Mouse (Mus musculus) neural tube, embryonic 14.5 days (tissue): Measurements from ENCODE around the gene Agpat2. TPM values are rescaled to one million over a fixed set of nuclear protein-coding genes. Genes with fewer than 3 reads are reported as not detected.

Source experiments
- ATAC-seq: fragments of 200-750 bp; cut with Nextera tagmentation; 2 replicates; pipeline ENCODE4 v1.8.0; 2017; ENCODE audit warnings: low read depth, mild to moderate bottlenecking, moderate TSS enrichment, moderate library complexity
- H3K27ac ChIP-seq: fragments of 300-500 bp; sonication (generic); 2 replicates; pipeline ENCODE4 v1.5.1; 2014; ENCODE audit warnings: low read depth, mild to moderate bottlenecking, control low read depth, low read length, moderate library complexity, mixed read lengths
- H3K27me3 ChIP-seq: fragments of 300-500 bp; sonication (generic); 2 replicates; pipeline ENCODE4 v1.6.1; 2014; ENCODE audit warnings: low read length; ENCODE audit not compliant: control insufficient read depth, insufficient read depth
- H3K36me3 ChIP-seq: fragments of 300-500 bp; sonication (generic); 2 replicates; pipeline ENCODE4 v1.6.1; 2014; ENCODE audit warnings: low read length, mixed read lengths; ENCODE audit not compliant: control insufficient read depth, insufficient read depth
- H3K4me1 ChIP-seq: fragments of 300-500 bp; sonication (generic); 2 replicates; pipeline ENCODE4 v1.6.1; 2014; ENCODE audit warnings: low read length; ENCODE audit not compliant: control insufficient read depth, insufficient read depth
- H3K4me2 ChIP-seq: fragments of 300-500 bp; sonication (generic); 2 replicates; pipeline ENCODE4 v1.6.1; 2014; ENCODE audit warnings: mild to moderate bottlenecking, low read depth, low read length, control low read depth
- H3K4me3 ChIP-seq: fragments of 300-500 bp; sonication (generic); 2 replicates; pipeline ENCODE4 v1.5.1; 2014; ENCODE audit warnings: low read depth, low read length, control low read depth, mixed read lengths
- H3K9ac ChIP-seq: fragments of 300-500 bp; sonication (generic); replicated peaks from 2 replicates; pipeline ENCODE4 v1.6.1; 2014; ENCODE audit warnings: low read depth, mild to moderate bottlenecking, control low read depth, low read length, mixed read lengths
- H3K9me3 ChIP-seq: fragments of 300-500 bp; sonication (generic); 2 replicates; pipeline ENCODE4 v1.6.1; 2016; ENCODE audit warnings: low read length; ENCODE audit not compliant: control insufficient read depth
- WGBS: fragments of 180-500 bp; shearing (Covaris S2); extraction: QIAGEN DNeasy Blood & Tissue Kit; methylation state at CpG from one replicate; pipeline ENCODE4 v1.1.7; 2014; 5-methylcytosine and 5-hydroxymethylcytosine counted together
- polyA plus RNA-seq: library from polyadenylated mRNA; unstranded; fragments of >200 nt; fragmentation: Nextera tagmentation; extraction: Ambion mirVana; gene quantifications from 2 replicates; pipeline ENCODE4 v1.2.1, GENCODE M21; 2014

Gene Agpat2
- polyA plus RNA-seq, 1 experiment from 2014 or later = 2.7 TPM

DNA sequence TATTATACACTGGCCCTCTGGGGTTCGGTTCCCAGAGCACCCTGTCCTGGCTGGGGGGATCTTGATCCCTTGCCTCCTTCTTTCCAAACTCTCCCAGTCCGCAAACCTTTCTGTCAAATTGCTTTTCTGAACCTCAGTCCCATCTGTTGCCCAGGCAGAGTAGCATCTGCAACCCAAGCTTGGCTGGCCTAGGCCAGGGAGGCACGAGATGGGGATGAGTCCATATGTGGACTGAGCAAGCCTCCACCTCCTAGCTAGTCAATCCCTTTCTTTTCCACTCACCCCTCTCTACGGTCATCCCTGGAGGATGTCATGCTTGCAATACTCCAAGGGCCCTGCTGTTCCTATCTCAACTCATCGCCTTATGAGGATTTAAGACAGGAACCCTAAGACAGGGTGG, 1.6 kb downstream of the Agpat2 start:
- no peak overlapping the region for H3K27ac ChIP-seq
- 84% methylated on average over 5 of the region's 5 CpGs for WGBS
- no peak overlapping the region for H3K9ac ChIP-seq
- no peaks in the 10 kb centered on the region for H3K4me1 ChIP-seq
- H3K27me3 ChIP-seq = peaks cover 19% of the 10 kb centered on the region
- H3K9me3 ChIP-seq = no peaks in the 10 kb centered on the region
- H3K4me2 ChIP-seq = no peak overlapping the region
- no peak for ATAC-seq
- no peak overlapping the region for H3K4me3 ChIP-seq
- no peaks in the 10 kb centered on the region for H3K36me3 ChIP-seq

- no peak overlapping the region for H3K27ac ChIP-seq
- no peaks in the 10 kb centered on the region for H3K4me1 ChIP-seq
- no peaks in the 10 kb centered on the region for H3K9me3 ChIP-seq
- ATAC-seq = no peak
- no peak overlapping the region for H3K9ac ChIP-seq
- 80% methylated on average over 1 of the region's 1 CpGs for WGBS
- H3K4me3 ChIP-seq = no peak overlapping the region
- H3K4me2 ChIP-seq = no peak overlapping the region
- no peaks in the 10 kb centered on the region for H3K36me3 ChIP-seq
- H3K27me3 ChIP-seq = peaks cover 19% of the 10 kb centered on the region
Observed at GRCm38 (mm10) chr2:26601595-26601994, 2.6 kb downstream of the Agpat2 start.

GRCm38 (mm10) chr2:26600664-26601063, 3.6 kb downstream of the Agpat2 start:
- ATAC-seq = no peak
- H3K9me3 ChIP-seq = no peaks in the 10 kb centered on the region
- H3K4me2 ChIP-seq = no peak overlapping the region
- WGBS = 98% methylated on average over 2 of the region's 2 CpGs
- no peak overlapping the region for H3K4me3 ChIP-seq
- H3K27me3 ChIP-seq = peaks cover 19% of the 10 kb centered on the region
- H3K9ac ChIP-seq = no peak overlapping the region
- no peaks in the 10 kb centered on the region for H3K36me3 ChIP-seq
- no peak overlapping the region for H3K27ac ChIP-seq
- H3K4me1 ChIP-seq = no peaks in the 10 kb centered on the region

GRCm38 (mm10) chr2:26599965-26600364, 4.3 kb downstream of the Agpat2 start:
- Histone ChIP-seq H3K9me3 (no peaks in the 10 kb centered on the region), H3K36me3 (no peaks in the 10 kb centered on the region), H3K4me1 (no peaks in the 10 kb centered on the region), H3K27me3 (peaks cover 19% of the 10 kb centered on the region), H3K4me3 (no peak overlapping the region), H3K27ac (no peak overlapping the region), H3K4me2 (no peak overlapping the region), H3K9ac (no peak overlapping the region)
- ATAC-seq = no peak
- 90% methylated on average over 4 of the region's 4 CpGs for WGBS

DNA sequence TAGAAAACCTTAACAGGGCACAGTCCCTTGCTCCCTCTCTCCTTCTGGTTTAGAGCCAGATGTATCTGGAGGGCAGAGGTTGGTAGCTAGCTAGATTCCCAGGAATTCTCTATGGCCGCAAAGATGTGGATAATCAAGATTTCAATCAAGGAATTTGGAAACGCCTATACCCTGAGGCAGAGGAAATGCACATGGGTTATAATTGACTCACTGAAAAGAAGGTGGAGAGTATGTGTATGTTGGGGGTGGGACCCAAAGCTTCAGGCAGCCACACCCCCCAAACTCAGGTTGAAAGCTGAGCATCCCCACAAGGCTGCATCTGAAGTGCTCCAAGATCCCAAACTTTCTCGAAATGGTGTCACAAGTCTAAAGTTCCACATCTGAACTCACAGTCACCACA, 5.8 kb downstream of the Agpat2 start:
- 91% methylated on average over 3 of the region's 3 CpGs for WGBS
- no peak overlapping the region for H3K9ac ChIP-seq
- no peaks in the 10 kb centered on the region for H3K36me3 ChIP-seq
- H3K4me3 ChIP-seq = no peak overlapping the region
- H3K27ac ChIP-seq = no peak overlapping the region
- H3K27me3 ChIP-seq = peaks cover 8% of the 10 kb centered on the region
- no peak for ATAC-seq
- H3K4me2 ChIP-seq = no peak overlapping the region
- H3K9me3 ChIP-seq = no peaks in the 10 kb centered on the region
- H3K4me1 ChIP-seq = no peaks in the 10 kb centered on the region

- H3K27me3 ChIP-seq = peaks cover 2% of the 10 kb centered on the region
- no peaks in the 10 kb centered on the region for H3K36me3 ChIP-seq
- no peak for ATAC-seq
- WGBS = 97% methylated on average over 2 of the region's 2 CpGs
- no peaks in the 10 kb centered on the region for H3K9me3 ChIP-seq
- H3K27ac ChIP-seq = no peak overlapping the region
- no peak overlapping the region for H3K4me2 ChIP-seq
- H3K9ac ChIP-seq = no peak overlapping the region
- no peak overlapping the region for H3K4me3 ChIP-seq
- no peaks in the 10 kb centered on the region for H3K4me1 ChIP-seq
Observed at GRCm38 (mm10) chr2:26597810-26598209, 6.4 kb downstream of the Agpat2 start.

DNA sequence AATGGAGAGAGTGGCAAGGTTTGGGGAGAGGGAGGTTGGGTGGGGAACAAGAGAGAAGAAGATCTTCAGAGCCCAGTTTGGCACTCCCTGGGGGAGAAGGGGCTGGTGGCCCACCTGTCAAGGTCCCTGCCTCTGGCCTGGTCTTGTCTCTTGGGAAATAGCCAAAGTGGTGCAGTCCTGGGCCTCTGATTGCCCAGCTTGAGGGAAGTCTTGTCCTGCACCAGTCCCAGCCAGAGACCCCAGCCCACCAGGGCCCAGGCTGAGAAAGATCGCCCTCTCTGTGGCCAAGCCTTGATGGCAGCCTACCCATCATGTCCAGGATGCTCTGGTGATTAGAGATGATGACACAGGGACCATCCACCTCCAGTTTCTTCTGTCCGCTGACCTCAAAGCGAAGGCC, 7.3 kb downstream of the Agpat2 start:
- Histone ChIP-seq H3K27ac (no peak overlapping the region), H3K9me3 (no peaks in the 10 kb centered on the region), H3K36me3 (no peaks in the 10 kb centered on the region), H3K27me3 (no peaks in the 10 kb centered on the region), H3K9ac (no peak overlapping the region), H3K4me1 (no peaks in the 10 kb centered on the region), H3K4me3 (no peak overlapping the region), H3K4me2 (no peak overlapping the region)
- no peak for ATAC-seq
- 93% methylated on average over 3 of the region's 3 CpGs for WGBS

- Histone ChIP-seq H3K4me3 (no peak overlapping the region), H3K27ac (no peak overlapping the region), H3K9me3 (no peaks in the 10 kb centered on the region), H3K4me1 (no peaks in the 10 kb centered on the region), H3K27me3 (no peaks in the 10 kb centered on the region), H3K9ac (no peak overlapping the region), H3K4me2 (no peak overlapping the region), H3K36me3 (no peaks in the 10 kb centered on the region)
- no peak for ATAC-seq
- WGBS = 88% methylated on average over 11 of the region's 11 CpGs
Observed at GRCm38 (mm10) chr2:26595725-26596435, 8.3 kb downstream of the Agpat2 start.

- H3K9me3 ChIP-seq = no peaks in the 10 kb centered on the region
- ATAC-seq = no peak
- WGBS = 72% methylated on average over 6 of the region's 6 CpGs
- no peaks in the 10 kb centered on the region for H3K4me1 ChIP-seq
- no peak overlapping the region for H3K27ac ChIP-seq
- no peak overlapping the region for H3K4me2 ChIP-seq
- H3K9ac ChIP-seq = no peak overlapping the region
- no peaks in the 10 kb centered on the region for H3K27me3 ChIP-seq
- H3K36me3 ChIP-seq = no peaks in the 10 kb centered on the region
- no peak overlapping the region for H3K4me3 ChIP-seq
Observed at GRCm38 (mm10) chr2:26594934-26595724, 9.1 kb downstream of the Agpat2 start.
